Mouse (Mus musculus): ENCODE measurements around the gene Gm20388. TPM values are rescaled to one million over a fixed set of nuclear protein-coding genes. Genes with fewer than 3 reads are reported as not detected.

Gm20388 gene
- polyA plus RNA-seq, 1 experiment from 2014 or later: not detected

- Histone ChIP-seq H3K4me1 (ENCODE audit: control insufficient read depth in 2 of 2, insufficient read depth in 2 of 2, low read length in 2 of 2) (no peaks in the 10 kb centered on the region), H3K9ac (ENCODE audit: low read length) (no peak overlapping the region), H3K36me3 (ENCODE audit: control insufficient read depth, insufficient read depth, low read length) (no peaks in the 10 kb centered on the region), H3K4me2 (ENCODE audit: low read length) (no peak overlapping the region), H3K27ac (replicated peaks in 1 of 2; ENCODE audit: control insufficient read depth in 1 of 2, insufficient read depth in 1 of 2, low read depth in 2 of 2, low read length in 2 of 2) (no peak overlapping the region), H3K27me3 (ENCODE audit: control insufficient read depth, insufficient read depth, low read length) (peaks cover 18% of the 10 kb centered on the region; the same call in 1 of the 2 replicates), H3K9me3 (ENCODE audit: control insufficient read depth, low read length) (no peaks in the 10 kb centered on the region), H3K4me3 (ENCODE audit: control insufficient read depth in 1 of 2, insufficient read depth in 1 of 2, low read depth in 1 of 2, low read length in 2 of 2) (no peak overlapping the region)
- ATAC-seq (ENCODE audit: insufficient number of reproducible peaks, insufficient read depth, low FRiP score, low read depth): no peak
- 68% methylated on average over 6 of the region's 6 CpGs for WGBS
Observed at GRCm38 (mm10) chr8:120867386-120867785, 956.7 kb downstream of the Gm20388 start.

GRCm38 (mm10) chr8:120872661-120873060 is 962.0 kb downstream of the Gm20388 start:
- Histone ChIP-seq H3K4me2 (ENCODE audit: low read length) (no peak overlapping the region), H3K36me3 (ENCODE audit: control insufficient read depth, insufficient read depth, low read length) (no peaks in the 10 kb centered on the region), H3K27ac (replicated peaks in 1 of 2; ENCODE audit: control insufficient read depth in 1 of 2, insufficient read depth in 1 of 2, low read depth in 2 of 2, low read length in 2 of 2) (no peak overlapping the region), H3K27me3 (ENCODE audit: control insufficient read depth, insufficient read depth, low read length) (peaks cover 19% of the 10 kb centered on the region), H3K4me3 (ENCODE audit: control insufficient read depth in 1 of 2, insufficient read depth in 1 of 2, low read depth in 1 of 2, low read length in 2 of 2) (no peak overlapping the region), H3K9me3 (ENCODE audit: control insufficient read depth, low read length) (no peaks in the 10 kb centered on the region), H3K4me1 (ENCODE audit: control insufficient read depth in 2 of 2, insufficient read depth in 2 of 2, low read length in 2 of 2) (no peaks in the 10 kb centered on the region), H3K9ac (ENCODE audit: low read length) (no peak overlapping the region)
- ATAC-seq (ENCODE audit: insufficient number of reproducible peaks, insufficient read depth, low FRiP score, low read depth): no peak
- WGBS: 65% methylated on average over 6 of the region's 6 CpGs

GRCm38 (mm10) chr8:120876010-120876918 is 965.6 kb downstream of the Gm20388 start:
- WGBS: 60% methylated on average over 24 of the region's 24 CpGs
- no peak overlapping the region for H3K27ac ChIP-seq (replicated peaks in 1 of 2; ENCODE audit: control insufficient read depth in 1 of 2, insufficient read depth in 1 of 2, low read depth in 2 of 2, low read length in 2 of 2)
- no peak overlapping the region for H3K4me3 ChIP-seq (ENCODE audit: control insufficient read depth in 1 of 2, insufficient read depth in 1 of 2, low read depth in 1 of 2, low read length in 2 of 2)
- no peak for ATAC-seq (ENCODE audit: insufficient number of reproducible peaks, insufficient read depth, low FRiP score, low read depth)
- no peak overlapping the region for H3K9ac ChIP-seq (ENCODE audit: low read length)
- peaks cover 49% of the 10 kb centered on the region for H3K27me3 ChIP-seq (ENCODE audit: control insufficient read depth, insufficient read depth, low read length)
- no peaks in the 10 kb centered on the region for H3K9me3 ChIP-seq (ENCODE audit: control insufficient read depth, low read length)
- no peak overlapping the region for H3K4me2 ChIP-seq (ENCODE audit: low read length)
- H3K36me3 ChIP-seq (ENCODE audit: control insufficient read depth, insufficient read depth, low read length): no peaks in the 10 kb centered on the region
- no peaks in the 10 kb centered on the region for H3K4me1 ChIP-seq (ENCODE audit: control insufficient read depth in 2 of 2, insufficient read depth in 2 of 2, low read length in 2 of 2)

GRCm38 (mm10) chr8:120877005-120877404 is 966.4 kb downstream of the Gm20388 start:
- Histone ChIP-seq H3K9ac (ENCODE audit: low read length) (no peak overlapping the region), H3K4me2 (ENCODE audit: low read length) (no peak overlapping the region), H3K27ac (replicated peaks in 1 of 2; ENCODE audit: control insufficient read depth in 1 of 2, insufficient read depth in 1 of 2, low read depth in 2 of 2, low read length in 2 of 2) (no peak overlapping the region), H3K4me3 (ENCODE audit: control insufficient read depth in 1 of 2, insufficient read depth in 1 of 2, low read depth in 1 of 2, low read length in 2 of 2) (no peak overlapping the region), H3K4me1 (ENCODE audit: control insufficient read depth in 2 of 2, insufficient read depth in 2 of 2, low read length in 2 of 2) (no peaks in the 10 kb centered on the region), H3K36me3 (ENCODE audit: control insufficient read depth, insufficient read depth, low read length) (no peaks in the 10 kb centered on the region), H3K9me3 (ENCODE audit: control insufficient read depth, low read length) (no peaks in the 10 kb centered on the region), H3K27me3 (ENCODE audit: control insufficient read depth, insufficient read depth, low read length) (peaks cover 56% of the 10 kb centered on the region)
- no peak for ATAC-seq (ENCODE audit: insufficient number of reproducible peaks, insufficient read depth, low FRiP score, low read depth)
- WGBS: 59% methylated on average over 7 of the region's 7 CpGs

- 61% methylated on average over 6 of the region's 6 CpGs for WGBS
- no peak overlapping the region for H3K4me2 ChIP-seq (ENCODE audit: low read length)
- H3K9me3 ChIP-seq (ENCODE audit: control insufficient read depth, low read length): no peaks in the 10 kb centered on the region
- ATAC-seq (ENCODE audit: insufficient number of reproducible peaks, insufficient read depth, low FRiP score, low read depth): no peak
- H3K4me1 ChIP-seq (ENCODE audit: control insufficient read depth in 2 of 2, insufficient read depth in 2 of 2, low read length in 2 of 2): peaks cover 3% of the 10 kb centered on the region in 2 experiments; a peak in 1 of 4 replicates
- H3K27me3 ChIP-seq (ENCODE audit: control insufficient read depth, insufficient read depth, low read length): peaks cover 79% of the 10 kb centered on the region
- H3K4me3 ChIP-seq (ENCODE audit: control insufficient read depth in 1 of 2, insufficient read depth in 1 of 2, low read depth in 1 of 2, low read length in 2 of 2): no peak overlapping the region
- H3K27ac ChIP-seq (replicated peaks in 1 of 2; ENCODE audit: control insufficient read depth in 1 of 2, insufficient read depth in 1 of 2, low read depth in 2 of 2, low read length in 2 of 2): no peak overlapping the region
- no peaks in the 10 kb centered on the region for H3K36me3 ChIP-seq (ENCODE audit: control insufficient read depth, insufficient read depth, low read length)
- H3K9ac ChIP-seq (ENCODE audit: low read length): no peak overlapping the region
Observed at GRCm38 (mm10) chr8:120879928-120880327, 969.3 kb downstream of the Gm20388 start.

- Histone ChIP-seq H3K9ac (ENCODE audit: low read length) (no peak overlapping the region), H3K27ac (replicated peaks in 1 of 2; ENCODE audit: control insufficient read depth in 1 of 2, insufficient read depth in 1 of 2, low read depth in 2 of 2, low read length in 2 of 2) (no peak overlapping the region), H3K4me2 (ENCODE audit: low read length) (no peak overlapping the region), H3K4me3 (ENCODE audit: control insufficient read depth in 1 of 2, insufficient read depth in 1 of 2, low read depth in 1 of 2, low read length in 2 of 2) (no peak overlapping the region), H3K9me3 (ENCODE audit: control insufficient read depth, low read length) (no peaks in the 10 kb centered on the region), H3K4me1 (ENCODE audit: control insufficient read depth in 2 of 2, insufficient read depth in 2 of 2, low read length in 2 of 2) (peaks cover 3% of the 10 kb centered on the region in 2 experiments; a peak in 1 of 4 replicates), H3K36me3 (ENCODE audit: control insufficient read depth, insufficient read depth, low read length) (no peaks in the 10 kb centered on the region), H3K27me3 (ENCODE audit: control insufficient read depth, insufficient read depth, low read length) (peaks cover 89% of the 10 kb centered on the region)
- 63% methylated on average over 10 of the region's 10 CpGs for WGBS
- no peak for ATAC-seq (ENCODE audit: insufficient number of reproducible peaks, insufficient read depth, low FRiP score, low read depth)
Observed at GRCm38 (mm10) chr8:120881634-120882033, 971.0 kb downstream of the Gm20388 start.

GRCm38 (mm10) chr8:120882657-120883056 is 972.0 kb downstream of the Gm20388 start:
- no peak overlapping the region for H3K27ac ChIP-seq (replicated peaks in 1 of 2; ENCODE audit: control insufficient read depth in 1 of 2, insufficient read depth in 1 of 2, low read depth in 2 of 2, low read length in 2 of 2)
- H3K4me1 ChIP-seq (ENCODE audit: control insufficient read depth in 2 of 2, insufficient read depth in 2 of 2, low read length in 2 of 2): peaks cover 3% of the 10 kb centered on the region in 2 experiments; a peak in 1 of 4 replicates
- H3K4me2 ChIP-seq (ENCODE audit: low read length): no peak overlapping the region
- H3K4me3 ChIP-seq (ENCODE audit: control insufficient read depth in 1 of 2, insufficient read depth in 1 of 2, low read depth in 1 of 2, low read length in 2 of 2): no peak overlapping the region
- H3K9me3 ChIP-seq (ENCODE audit: control insufficient read depth, low read length): no peaks in the 10 kb centered on the region
- peaks cover 92% of the 10 kb centered on the region for H3K27me3 ChIP-seq (ENCODE audit: control insufficient read depth, insufficient read depth, low read length)
- no peak for ATAC-seq (ENCODE audit: insufficient number of reproducible peaks, insufficient read depth, low FRiP score, low read depth)
- no peaks in the 10 kb centered on the region for H3K36me3 ChIP-seq (ENCODE audit: control insufficient read depth, insufficient read depth, low read length)
- H3K9ac ChIP-seq (ENCODE audit: low read length): no peak overlapping the region
- 13% methylated on average over 13 of the region's 13 CpGs for WGBS

All from heart, embryonic 14.5 days (tissue).